Mouse (Mus musculus) testis, postnatal 14 days (tissue): ENCODE measurements around the gene Adar.

Experiments used
- DNase-seq: peaks from one replicate; pipeline ENCODE4 v3.0.0; 2021; ENCODE audit warnings: low spot score

Adar gene

GRCm38 (mm10) chr3:89714359-89715206 is at the start of gene Adar:
Adar (plus strand) TSS chr3:89715022.
- peak; percentile 88 for DNase-seq

GRCm38 (mm10) chr3:89667131-89667530 is 47.7 kb upstream of the Adar start:
- DNase-seq: peak; percentile 19

- no peak for DNase-seq
Measured at GRCm38 (mm10) chr3:89671334-89671733, 43.5 kb upstream of the Adar start.

- DNase-seq: no peak
Measured at GRCm38 (mm10) chr3:89672573-89673317, 42.1 kb upstream of the Adar start.

- no peak for DNase-seq
Measured at GRCm38 (mm10) chr3:89677617-89678016, 37.2 kb upstream of the Adar start.

- DNase-seq: no peak
Measured at GRCm38 (mm10) chr3:89686031-89686430, 28.8 kb upstream of the Adar start.

GRCm38 (mm10) chr3:89688694-89689581 is 25.9 kb upstream of the Adar start:
- peak; percentile 68 for DNase-seq

GRCm38 (mm10) chr3:89691776-89692175 is 23.0 kb upstream of the Adar start:
- no peak for DNase-seq

- no peak for DNase-seq
Measured at GRCm38 (mm10) chr3:89696152-89696821, 18.5 kb upstream of the Adar start.

- no peak for DNase-seq
Measured at GRCm38 (mm10) chr3:89698958-89699357, 15.9 kb upstream of the Adar start.

GRCm38 (mm10) chr3:89700461-89700860 is 14.4 kb upstream of the Adar start:
- no peak for DNase-seq

- DNase-seq: no peak
Measured at GRCm38 (mm10) chr3:89703596-89703995, 11.2 kb upstream of the Adar start.

- DNase-seq: no peak
Measured at GRCm38 (mm10) chr3:89704064-89704463, 10.8 kb upstream of the Adar start.

GRCm38 (mm10) chr3:89715207-89715966 is 565 bp downstream of the Adar start:
- peak; percentile 60 for DNase-seq

GRCm38 (mm10) chr3:89715967-89716256 is 1.1 kb downstream of the Adar start:
- no peak for DNase-seq

GRCm38 (mm10) chr3:89722032-89722431 is 7.2 kb downstream of the Adar start:
- no peak for DNase-seq

- no peak for DNase-seq
Measured at GRCm38 (mm10) chr3:89723400-89724084, 8.7 kb downstream of the Adar start.

GRCm38 (mm10) chr3:89727028-89727427 is 12.2 kb downstream of the Adar start:
- no peak for DNase-seq

- no peak for DNase-seq
Measured at GRCm38 (mm10) chr3:89728848-89729247, 14.0 kb downstream of the Adar start.
